Mouse (Mus musculus) limb, embryonic 14.5 days (tissue): ENCODE measurements around the gene Pakap. TPM values are rescaled to one million over a fixed set of nuclear protein-coding genes. Genes with fewer than 3 reads are reported as not detected.

Source experiments
- ATAC-seq: fragments of 200-750 bp; cut with Nextera tagmentation; 2 replicates; pipeline ENCODE4 v1.8.0; 2017; ENCODE audit warnings: low read depth, moderate number of reproducible peaks, moderate TSS enrichment; ENCODE audit not compliant: low FRiP score
- DNase-seq: peaks from one replicate; pipeline ENCODE4 v3.0.0-alpha.2; 2015; ENCODE audit warnings: low spot score
- H3K27ac ChIP-seq: fragments of 300-500 bp; sonication (generic); replicated peaks from 2 replicates; pipeline ENCODE4 v1.5.1; 2014; ENCODE audit warnings: low read depth, mild to moderate bottlenecking, low read length, moderate library complexity, mixed read lengths
- H3K27me3 ChIP-seq: fragments of 300-500 bp; sonication (generic); 2 replicates; pipeline ENCODE4 v1.6.1; 2014; ENCODE audit warnings: low read length, mixed read lengths; ENCODE audit not compliant: control insufficient read depth, insufficient read depth
- H3K36me3 ChIP-seq: fragments of 300-500 bp; sonication (generic); 2 replicates; pipeline ENCODE4 v1.6.1; 2014; ENCODE audit warnings: mild to moderate bottlenecking, low read length, moderate library complexity, mixed read lengths; ENCODE audit not compliant: control insufficient read depth, insufficient read depth
- H3K4me1 ChIP-seq: fragments of 300-500 bp; sonication (generic); 2 replicates; pipeline ENCODE4 v1.6.1; 2014; ENCODE audit warnings: antibody characterized with exemption, low read length, mixed read lengths; ENCODE audit not compliant: control insufficient read depth, insufficient read depth
- H3K4me2 ChIP-seq: fragments of 300-500 bp; sonication (generic); replicated peaks from 2 replicates; pipeline ENCODE4 v1.6.1; 2014; ENCODE audit warnings: low read depth, mild to moderate bottlenecking, low read length, moderate library complexity; ENCODE audit not compliant: severe bottlenecking
- H3K4me3 ChIP-seq: fragments of 300-500 bp; sonication (generic); replicated peaks from 2 replicates; pipeline ENCODE4 v1.5.1; 2014; ENCODE audit warnings: low read length
- H3K9ac ChIP-seq: fragments of 300-500 bp; sonication (generic); 2 replicates; pipeline ENCODE4 v1.6.1; 2014; ENCODE audit warnings: mild to moderate bottlenecking, low read depth, low read length, moderate library complexity; ENCODE audit not compliant: severe bottlenecking
- H3K9me3 ChIP-seq: fragments of 300-500 bp; sonication (generic); 2 replicates; pipeline ENCODE4 v1.6.1; 2016; ENCODE audit warnings: low read length; ENCODE audit not compliant: control insufficient read depth
- POLR2A ChIP-seq: fragments of 200-500 bp; IDR thresholded peaks from 2 replicates; pipeline ENCODE4 v1.8.0; 2012; ENCODE audit warnings: inconsistent platforms, mild to moderate bottlenecking, moderate library complexity, borderline replicate concordance; ENCODE audit not compliant: insufficient read depth, insufficient read length; ENCODE audit errors: extremely low read depth
- WGBS: fragments of 180-500 bp; shearing (Covaris S2); extraction: QIAGEN DNeasy Blood & Tissue Kit; methylation state at CpG from one replicate; pipeline ENCODE4 v1.1.7; 2014; 5-methylcytosine and 5-hydroxymethylcytosine counted together
- polyA plus RNA-seq, 2 experiments: library from polyadenylated mRNA; depleted of rRNA in 1 of 2; stranded (reverse) in 1 of 2; unstranded in 1 of 2; fragments of >200 nt; fragmentation: Nextera tagmentation in 1 of 2; extraction: Ambion mirVana in 1 of 2; gene quantifications; 2 replicates each; pipeline versions ENCODE4 v1.2.1 to v1.2.3; 2012 to 2014

The Pakap gene
- polyA plus RNA-seq, 2 experiments = 6.4 to 26.9 TPM

DNA sequence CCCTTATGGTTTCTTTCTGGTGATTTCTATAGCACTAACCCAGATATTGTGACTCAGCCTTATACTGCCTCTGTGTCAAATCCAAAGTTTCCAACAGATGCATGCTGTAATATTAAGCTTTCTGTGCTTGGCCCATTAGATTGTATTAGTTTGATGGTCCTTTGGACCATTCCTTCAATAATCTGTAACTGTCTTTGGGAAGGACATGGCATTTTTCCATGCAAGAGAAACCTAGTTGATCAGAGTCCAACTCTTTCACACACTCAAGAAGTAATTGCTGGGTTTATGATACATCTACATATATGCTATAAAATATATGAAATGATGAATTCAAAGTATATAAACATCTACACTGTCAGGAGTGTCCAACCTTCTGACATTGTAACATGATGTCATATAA lies 147.9 kb downstream of the Pakap start:
- Histone ChIP-seq H3K27me3 (no peaks in the 10 kb centered on the region), H3K9ac (no peak overlapping the region), H3K27ac (no peak overlapping the region), H3K4me1 (peaks cover 15% of the 10 kb centered on the region), H3K9me3 (no peaks in the 10 kb centered on the region), H3K4me2 (no peak overlapping the region), H3K4me3 (no peak overlapping the region), H3K36me3 (peaks cover under 1% of the 10 kb centered on the region)
- no peak for TF ChIP-seq POLR2A
- DNase-seq (no peak), ATAC-seq (no peak)

DNA sequence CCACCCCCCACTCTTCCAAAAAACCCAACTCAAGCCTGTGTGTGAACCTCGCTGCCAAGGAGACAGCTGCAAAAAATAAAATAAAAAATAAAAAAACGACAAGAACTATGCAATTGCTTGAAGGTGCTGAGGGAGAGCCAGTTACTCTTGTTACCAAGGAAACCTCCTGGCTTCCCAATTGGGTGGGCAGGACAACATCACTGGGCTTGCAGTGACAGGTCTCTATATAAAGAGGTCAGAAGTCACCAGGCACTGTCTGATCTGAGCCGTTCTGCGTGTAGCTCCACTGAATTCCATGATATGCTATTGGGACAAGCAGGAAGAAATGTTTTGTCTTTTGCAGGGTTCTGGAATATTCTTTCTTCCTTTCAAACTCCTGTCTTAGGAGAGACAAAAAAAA lies 148.8 kb downstream of the Pakap start:
- 25% methylated on average over 4 of the region's 4 CpGs for WGBS
- Histone ChIP-seq H3K9ac (no peak overlapping the region), H3K4me3 (no peak overlapping the region), H3K9me3 (no peaks in the 10 kb centered on the region), H3K27me3 (no peaks in the 10 kb centered on the region), H3K27ac (no peak overlapping the region), H3K4me2 (no peak overlapping the region), H3K36me3 (no peaks in the 10 kb centered on the region; the same call in 1 of the 2 replicates), H3K4me1 (peaks cover 15% of the 10 kb centered on the region)
- no peak for TF ChIP-seq POLR2A
- ATAC-seq (peak; percentile 34; the same call in 1 of the 2 replicates), DNase-seq (peak; percentile 42)

DNA sequence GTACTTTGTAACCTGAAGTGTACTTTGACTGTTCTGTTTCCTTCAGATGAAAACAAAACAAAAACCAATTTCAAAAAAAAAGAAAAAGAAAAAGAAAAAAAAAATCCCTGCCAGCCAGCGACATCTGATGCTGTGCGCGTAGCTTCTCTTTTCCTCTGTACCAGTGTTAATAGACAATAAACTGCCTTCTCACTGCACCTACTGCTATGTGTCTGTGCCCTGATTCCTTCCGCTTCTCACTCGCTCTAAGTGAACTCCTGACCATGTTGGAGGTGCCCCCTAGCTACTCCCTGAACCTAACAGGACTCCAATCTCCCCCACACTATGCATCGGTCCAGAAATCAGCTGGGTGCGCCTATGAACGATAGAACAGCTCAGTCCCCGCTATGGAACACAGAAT lies 149.4 kb downstream of the Pakap start, which contains the start of gene Akap2:
Akap2 (plus strand) TSS at position 304 of the 400 bp plus-strand sequence.
- Histone ChIP-seq H3K4me1 (peaks cover 15% of the 10 kb centered on the region), H3K27ac (no peak within 1 kb of the TSS), H3K36me3 (no peaks in the 10 kb centered on the region; the same call in 1 of the 2 replicates), H3K27me3 (no peaks in the 10 kb centered on the region), H3K4me2 (no peak within 1 kb of the TSS), H3K4me3 (no peak within 1 kb of the TSS), H3K9ac (no peak within 1 kb of the TSS), H3K9me3 (no peaks in the 10 kb centered on the region)
- ATAC-seq (no peak), DNase-seq (no peak)
- no peak for TF ChIP-seq POLR2A
- 77% methylated on average over 9 of the region's 9 CpGs for WGBS

DNA sequence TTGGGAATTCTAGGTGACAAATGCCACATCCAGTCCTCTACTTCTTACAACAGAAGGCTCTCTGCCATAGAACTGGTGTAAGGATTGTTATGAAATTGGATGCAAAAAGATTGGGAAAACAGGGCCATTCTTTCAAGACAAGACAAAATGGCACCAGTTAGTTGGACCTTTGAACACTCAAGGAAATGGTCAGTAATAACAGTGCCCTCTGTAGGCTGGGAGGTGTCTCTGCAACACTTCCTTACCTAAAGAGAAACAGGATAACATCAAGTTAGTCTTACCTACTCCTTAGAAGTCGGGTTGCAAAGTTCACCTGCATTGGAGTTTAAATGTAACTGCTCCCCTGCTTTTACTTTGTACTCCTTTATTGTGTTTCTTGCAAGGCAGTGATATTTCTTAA lies 151.4 kb downstream of the Pakap start:
- no peak for TF ChIP-seq POLR2A

DNA sequence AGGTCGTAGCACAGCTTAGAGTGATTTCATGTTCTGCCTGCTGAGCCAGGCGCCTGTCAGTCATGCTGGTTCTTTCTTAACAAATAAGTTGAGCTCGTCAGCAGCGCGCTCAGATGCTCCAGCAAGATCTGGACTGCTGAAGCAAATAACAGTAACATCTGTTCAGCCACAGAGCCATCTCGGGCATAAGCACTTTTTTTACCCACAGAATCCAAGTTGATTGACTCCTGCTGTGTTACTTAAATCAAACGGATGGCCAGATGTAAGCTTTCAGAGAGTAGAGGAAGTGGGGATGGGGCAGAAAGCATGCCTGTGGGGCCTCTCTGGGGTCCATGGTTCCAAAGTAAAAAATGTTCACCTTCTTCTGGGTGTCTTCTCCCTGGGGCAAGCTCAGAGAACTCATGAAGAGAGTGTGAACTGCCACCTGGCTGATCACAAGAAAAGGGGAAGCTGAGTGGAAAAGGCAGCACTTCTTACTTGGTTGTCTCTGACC lies 152.9 kb downstream of the Pakap start:
- 14% methylated on average over 7 of the region's 7 CpGs for WGBS
- Histone ChIP-seq H3K4me3 (no peak overlapping the region), H3K36me3 (no peaks in the 10 kb centered on the region; the same call in 1 of the 2 replicates), H3K9ac (no peak overlapping the region), H3K27ac (no peak overlapping the region; the same call in 1 of the 2 replicates), H3K4me1 (peaks cover 7% of the 10 kb centered on the region), H3K27me3 (no peaks in the 10 kb centered on the region), H3K9me3 (no peaks in the 10 kb centered on the region), H3K4me2 (no peak overlapping the region)
- ATAC-seq (peak; percentile 64), DNase-seq (peak; percentile 66)
- TF ChIP-seq POLR2A = no peak

More for the DNA sequence above, 151.4 kb downstream of the Pakap start:
- DNase-seq (no peak), ATAC-seq (no peak)
- no peaks in the 10 kb centered on the region; the same call in 1 of the 2 replicates for H3K36me3 ChIP-seq
- peaks cover 10% of the 10 kb centered on the region for H3K4me1 ChIP-seq
- 96% methylated on average over 1 of the region's 1 CpGs for WGBS
- H3K9me3 ChIP-seq = no peaks in the 10 kb centered on the region
- H3K9ac ChIP-seq = no peak overlapping the region
- no peak overlapping the region for H3K4me3 ChIP-seq
- H3K4me2 ChIP-seq = no peak overlapping the region
- H3K27ac ChIP-seq = no peak overlapping the region
- H3K27me3 ChIP-seq = no peaks in the 10 kb centered on the region
